Mouse (Mus musculus) liver, embryonic 15.5 days (tissue): ENCODE results near the gene Ube2k. TPM values are rescaled to one million over a fixed set of nuclear protein-coding genes. Genes with fewer than 3 reads are reported as not detected.
"Not testable (repeated sequence)": the region's sequence is repeated elsewhere in the genome, so short reads cannot be mapped to it uniquely, and the experiment has no call there.

Experiments
- ATAC-seq: fragments of 200-750 bp; cut with Nextera tagmentation; 2 replicates; pipeline ENCODE4 v1.8.0; 2017; ENCODE audit warnings: moderate number of reproducible peaks, mild to moderate bottlenecking, moderate library complexity; ENCODE audit not compliant: insufficient read depth
- H3K27ac ChIP-seq: fragments of 300-500 bp; sonication (generic); replicated peaks from 2 replicates; pipeline ENCODE4 v1.5.1; 2015; ENCODE audit warnings: mild to moderate bottlenecking, inconsistent platforms
- H3K27me3 ChIP-seq: fragments of 300-500 bp; sonication (generic); 2 replicates; pipeline ENCODE4 v1.6.1; 2015; ENCODE audit warnings: mild to moderate bottlenecking, inconsistent platforms
- H3K36me3 ChIP-seq: fragments of 300-500 bp; sonication (generic); replicated peaks from 2 replicates; pipeline ENCODE4 v1.6.1; 2015; ENCODE audit warnings: moderate library complexity, mild to moderate bottlenecking, inconsistent platforms
- H3K4me1 ChIP-seq: fragments of 300-500 bp; sonication (generic); replicated peaks from 2 replicates; pipeline ENCODE4 v1.6.1; 2015; ENCODE audit warnings: inconsistent platforms
- H3K4me2 ChIP-seq: fragments of 300-500 bp; sonication (generic); 2 replicates; pipeline ENCODE4 v1.6.1; 2015; ENCODE audit warnings: moderate library complexity, mild to moderate bottlenecking, inconsistent platforms
- H3K4me3 ChIP-seq: fragments of 300-500 bp; sonication (generic); replicated peaks from 2 replicates; pipeline ENCODE4 v1.5.1; 2015; ENCODE audit warnings: mild to moderate bottlenecking, inconsistent platforms
- H3K9ac ChIP-seq: fragments of 300-500 bp; sonication (generic); 2 replicates; pipeline ENCODE4 v1.6.1; 2015; ENCODE audit warnings: moderate library complexity, mild to moderate bottlenecking, inconsistent platforms
- H3K9me3 ChIP-seq: fragments of 300-500 bp; sonication (generic); replicated peaks from 2 replicates; pipeline ENCODE4 v1.6.1; 2016; ENCODE audit warnings: inconsistent platforms
- WGBS: fragments of 180-500 bp; shearing (Covaris S2); methylation state at CpG from one replicate; pipeline ENCODE4 v1.1.7; 2015; ENCODE audit warnings: mixed read lengths; ENCODE audit not compliant: insufficient replicate concordance; 5-methylcytosine and 5-hydroxymethylcytosine counted together
- polyA plus RNA-seq: library from polyadenylated mRNA; unstranded; fragments of >200 nt; fragmentation: Nextera tagmentation; extraction: Ambion mirVana; gene quantifications from 2 replicates; pipeline ENCODE4 v1.2.1, GENCODE M21; 2015

The Ube2k gene
- polyA plus RNA-seq, 1 experiment from 2014 or later = 81.5 TPM

DNA sequence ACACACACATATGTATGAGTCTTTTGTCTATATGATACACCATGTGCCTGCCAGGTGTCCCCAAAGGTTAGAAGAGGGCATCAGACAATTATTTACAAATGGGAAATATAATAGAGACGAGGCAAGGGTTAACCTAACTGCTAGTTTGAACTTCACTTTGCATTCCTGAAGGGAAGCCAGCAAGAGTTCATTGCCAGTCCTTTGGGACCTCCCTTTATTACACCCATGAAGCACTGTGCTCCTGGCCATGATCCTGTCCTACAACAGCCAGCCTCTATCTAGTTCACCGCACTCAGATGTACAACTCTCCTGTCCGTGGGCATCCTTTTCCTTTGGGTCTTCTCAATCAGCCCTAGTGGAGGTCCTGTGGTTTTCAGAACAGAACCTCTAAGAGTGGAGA lies 23.5 kb upstream of the Ube2k start:
- no peak overlapping the region for H3K9ac ChIP-seq
- no peaks in the 10 kb centered on the region for H3K9me3 ChIP-seq
- no peak overlapping the region for H3K27ac ChIP-seq
- no peak for ATAC-seq
- no peaks in the 10 kb centered on the region for H3K36me3 ChIP-seq
- no peaks in the 10 kb centered on the region for H3K4me1 ChIP-seq
- no peak overlapping the region for H3K4me3 ChIP-seq
- WGBS = 45% methylated on average over 3 of the region's 3 CpGs
- H3K27me3 ChIP-seq = 0 out of 2 replicates have a peak, but pooled peaks cover 3% of the 10 kb centered on the region
- no peak overlapping the region for H3K4me2 ChIP-seq

DNA sequence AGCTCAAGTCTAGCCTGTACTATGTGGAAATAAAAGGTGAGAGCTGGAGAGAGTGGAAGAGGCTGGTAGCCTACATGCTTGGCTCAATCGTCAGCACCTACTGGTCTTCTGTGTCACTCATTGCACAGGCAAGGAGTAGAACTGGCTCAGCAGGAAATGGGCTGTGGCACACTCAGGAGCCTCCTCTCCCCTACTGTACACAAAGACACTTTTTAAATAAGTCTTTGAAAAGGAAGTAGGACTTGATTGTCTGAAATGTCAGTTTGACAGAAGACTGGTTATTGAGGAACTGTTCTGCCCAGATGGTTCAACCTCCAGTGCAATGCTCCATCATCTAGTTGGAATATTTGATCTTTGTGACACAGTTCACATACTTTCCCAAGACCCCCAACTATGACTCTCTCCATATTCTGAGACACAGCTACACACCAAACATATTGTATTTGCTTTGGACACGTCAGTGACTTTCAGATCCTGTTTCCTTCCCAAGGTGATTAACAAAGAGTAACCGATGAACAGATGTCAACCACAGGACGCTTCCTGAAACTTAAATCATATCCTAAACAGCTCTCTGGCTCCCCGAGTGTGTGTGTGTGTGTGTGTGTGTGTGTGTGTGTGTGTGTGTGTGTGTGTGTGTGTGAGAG lies 22.3 kb upstream of the Ube2k start:
- Histone ChIP-seq H3K9me3 (no peaks in the 10 kb centered on the region), H3K4me3 (no peak overlapping the region), H3K9ac (no peak overlapping the region), H3K27me3 (0 out of 2 replicates have a peak, but pooled peaks cover 3% of the 10 kb centered on the region), H3K36me3 (no peaks in the 10 kb centered on the region), H3K27ac (no peak overlapping the region), H3K4me1 (no peaks in the 10 kb centered on the region), H3K4me2 (no peak overlapping the region)
- WGBS = 18% methylated on average over 5 of the region's 5 CpGs
- no peak for ATAC-seq

DNA sequence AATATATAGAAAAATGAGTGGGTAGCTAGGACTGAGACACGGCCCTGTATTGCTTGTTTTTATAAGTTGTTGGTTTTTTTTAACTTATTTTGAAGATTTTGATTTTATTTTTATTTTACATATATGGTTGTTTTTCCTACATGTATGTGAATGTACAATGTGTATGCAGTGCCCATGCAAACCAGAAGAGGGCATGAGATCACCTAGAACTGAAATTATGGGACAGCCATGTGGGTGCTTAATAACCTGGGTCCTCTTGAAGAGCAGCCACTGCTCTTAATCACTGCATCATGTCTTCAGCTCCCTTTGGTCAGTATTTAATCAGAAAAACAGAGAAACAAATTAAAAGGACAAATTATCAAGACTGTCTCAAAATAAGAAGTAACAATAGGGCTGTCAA lies 15.2 kb upstream of the Ube2k start:
- Histone ChIP-seq H3K9me3 (no peaks in the 10 kb centered on the region), H3K27me3 (no peaks in the 10 kb centered on the region), H3K4me1 (no peaks in the 10 kb centered on the region), H3K36me3 (no peaks in the 10 kb centered on the region), H3K27ac (no peak overlapping the region), H3K4me2 (no peak overlapping the region), H3K9ac (no peak overlapping the region), H3K4me3 (no peak overlapping the region)
- ATAC-seq = no peak
- 40% methylated on average over 1 of the region's 1 CpGs for WGBS

DNA sequence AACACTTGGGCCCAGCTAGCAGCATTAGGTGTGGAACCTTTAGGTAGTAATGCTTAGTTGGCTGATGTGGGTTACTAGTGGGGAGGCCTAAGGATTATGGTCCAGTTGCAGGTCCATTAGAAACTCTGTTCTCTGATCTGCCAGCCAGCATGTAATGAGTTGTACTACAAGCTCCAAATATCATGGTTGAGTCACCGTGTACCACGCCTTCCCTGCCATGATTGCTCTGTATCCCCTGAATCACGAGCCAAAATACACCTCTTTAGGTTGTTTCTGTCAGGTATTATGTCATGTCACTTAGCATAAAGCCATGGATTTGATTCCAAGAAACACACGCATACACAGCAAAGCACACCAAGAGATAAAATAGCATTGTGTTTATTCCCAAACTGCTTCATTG lies 12.2 kb upstream of the Ube2k start:
- Histone ChIP-seq H3K9ac (no peak overlapping the region), H3K4me1 (0 out of 2 replicates have a peak, but pooled peaks cover under 1% of the 10 kb centered on the region), H3K4me2 (no peak overlapping the region), H3K27ac (no peak overlapping the region), H3K4me3 (no peak overlapping the region), H3K27me3 (no peaks in the 10 kb centered on the region), H3K9me3 (no peaks in the 10 kb centered on the region), H3K36me3 (no peaks in the 10 kb centered on the region)
- no peak for ATAC-seq
- 61% methylated on average over 4 of the region's 4 CpGs for WGBS

DNA sequence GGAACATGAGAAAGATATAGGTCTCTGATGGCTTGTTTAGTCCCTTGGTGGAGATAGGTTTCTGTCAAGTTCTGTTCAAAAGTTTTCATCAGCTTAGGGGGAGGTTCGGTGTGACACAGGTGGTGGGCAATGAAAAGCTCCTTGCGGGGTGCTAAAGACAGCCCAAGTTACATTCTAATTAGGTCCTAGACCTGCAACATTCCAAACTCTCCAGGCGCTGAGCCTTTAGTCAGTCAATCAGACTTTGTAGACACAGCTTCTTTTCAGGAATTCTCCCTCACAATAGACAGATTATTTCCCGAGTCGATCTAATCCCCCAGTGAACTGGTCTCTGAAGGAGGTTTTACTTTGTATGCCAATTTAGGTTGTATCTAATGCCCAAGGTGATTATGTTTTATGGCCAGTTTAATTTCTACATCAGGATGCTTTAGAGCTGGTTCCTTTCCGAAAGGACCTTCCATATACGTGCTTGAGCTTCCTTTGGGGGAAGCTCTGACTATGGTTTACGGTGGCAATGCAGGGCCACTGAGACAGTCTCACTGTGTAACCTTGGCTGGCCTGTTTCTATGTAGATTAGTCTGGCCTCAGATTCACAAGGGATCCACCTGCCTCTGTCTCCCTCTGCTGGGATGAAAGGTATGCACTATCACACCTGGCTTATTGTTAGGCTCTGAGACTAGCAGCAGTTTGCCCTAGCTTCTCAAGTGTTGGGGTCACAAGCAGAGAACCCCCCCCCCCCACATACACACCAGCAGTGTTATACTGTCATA lies 11.2 kb upstream of the Ube2k start:
- Histone ChIP-seq H3K4me3 (no peak overlapping the region), H3K27ac (no peak overlapping the region), H3K9ac (no peak overlapping the region), H3K4me1 (peaks cover 6% of the 10 kb centered on the region; the same call in 1 of the 2 replicates), H3K4me2 (no peak overlapping the region), H3K36me3 (no peaks in the 10 kb centered on the region), H3K27me3 (no peaks in the 10 kb centered on the region), H3K9me3 (no peaks in the 10 kb centered on the region)
- no peak for ATAC-seq
- 43% methylated on average over 8 of the region's 8 CpGs for WGBS

DNA sequence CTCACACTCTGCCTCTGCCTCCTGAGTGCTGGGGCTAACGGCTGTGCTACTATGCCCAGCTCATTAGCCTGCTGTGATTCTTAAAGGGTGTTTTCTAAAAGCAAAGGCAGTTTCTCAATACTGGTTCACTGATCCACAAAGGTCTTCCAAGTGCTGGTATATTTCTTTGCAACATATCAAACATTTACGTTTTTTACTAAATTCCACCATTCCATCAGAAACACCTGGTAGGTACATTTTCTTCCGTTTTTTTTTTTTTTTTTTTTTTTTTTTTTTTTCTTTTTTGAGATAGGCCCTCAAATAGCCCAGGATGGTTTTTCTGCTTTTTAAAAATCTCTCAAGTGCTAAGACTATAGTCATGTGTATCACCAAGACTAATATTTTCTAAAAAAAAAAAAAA lies 5.8 kb upstream of the Ube2k start:
- ATAC-seq = no peak
- Histone ChIP-seq H3K27ac (no peak overlapping the region), H3K4me3 (no peak overlapping the region), H3K9me3 (no peaks in the 10 kb centered on the region), H3K4me2 (no peak overlapping the region), H3K27me3 (no peaks in the 10 kb centered on the region), H3K36me3 (no peaks in the 10 kb centered on the region), H3K4me1 (peaks cover 20% of the 10 kb centered on the region), H3K9ac (no peak overlapping the region)
- 56% methylated on average over 3 of the region's 3 CpGs for WGBS

DNA sequence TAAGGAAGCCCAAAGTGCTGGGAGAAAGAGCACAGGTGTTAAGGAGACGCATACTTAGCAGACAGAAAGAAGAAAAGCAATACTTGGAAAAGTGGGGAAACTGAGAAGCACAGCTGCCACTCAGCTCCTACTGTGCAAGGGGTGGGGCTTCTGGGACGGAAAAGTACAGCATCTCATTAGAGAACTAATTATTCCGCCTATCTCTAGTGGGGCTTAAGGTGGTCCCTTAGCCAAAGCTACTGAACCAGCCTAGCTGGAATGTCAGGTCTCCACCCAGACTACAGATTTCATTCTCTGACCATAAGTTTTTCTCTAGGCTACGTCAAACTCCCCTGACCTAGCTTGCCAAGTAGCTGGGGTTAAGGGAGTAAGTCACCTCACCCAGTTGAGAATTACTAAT lies 2.5 kb upstream of the Ube2k start:
- ATAC-seq = no peak
- Histone ChIP-seq H3K4me3 (no peak overlapping the region), H3K9me3 (no peaks in the 10 kb centered on the region), H3K4me1 (peaks cover 32% of the 10 kb centered on the region), H3K9ac (no peak overlapping the region), H3K4me2 (no peak overlapping the region), H3K36me3 (no peaks in the 10 kb centered on the region), H3K27me3 (no peaks in the 10 kb centered on the region), H3K27ac (no peak overlapping the region)
- WGBS = 72% methylated on average over 4 of the region's 4 CpGs

DNA sequence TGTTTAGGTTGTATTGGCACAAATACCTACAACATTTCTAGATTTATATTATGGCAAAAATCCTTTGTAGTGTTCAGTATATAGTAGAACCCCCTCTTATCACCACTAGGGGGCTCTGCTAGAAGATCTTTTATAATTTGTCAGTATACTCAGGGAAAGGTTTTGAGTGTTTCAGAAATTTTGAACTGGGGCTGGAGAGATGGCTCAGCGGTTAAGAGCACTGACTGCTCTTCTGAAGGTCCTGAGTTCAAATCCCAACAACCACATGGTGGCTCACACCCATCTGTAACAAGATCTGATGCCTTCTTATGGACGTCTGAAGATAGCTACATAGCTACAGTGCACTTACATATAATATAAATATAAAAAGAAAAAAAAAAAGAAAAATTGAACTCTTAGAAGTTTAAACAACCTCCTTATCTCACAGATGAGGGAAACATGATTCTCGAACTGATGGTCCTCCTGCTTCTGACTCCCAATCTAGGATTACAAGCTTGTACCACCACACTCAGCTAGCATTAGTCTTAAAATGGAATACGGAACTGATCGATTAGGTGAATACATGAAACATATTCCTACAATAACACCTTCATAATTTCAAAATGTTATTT lies 1.5 kb upstream of the Ube2k start:
- Histone ChIP-seq H3K27me3 (no peaks in the 10 kb centered on the region), H3K9ac (no peak overlapping the region), H3K27ac (peak overlapping the region; percentile 96; the same call in 1 of the 2 replicates), H3K4me2 (no peak overlapping the region), H3K36me3 (no peaks in the 10 kb centered on the region), H3K4me3 (no peak overlapping the region), H3K9me3 (no peaks in the 10 kb centered on the region), H3K4me1 (peaks cover 31% of the 10 kb centered on the region)
- no peak for ATAC-seq
- WGBS = 44% methylated on average over 5 of the region's 5 CpGs

DNA sequence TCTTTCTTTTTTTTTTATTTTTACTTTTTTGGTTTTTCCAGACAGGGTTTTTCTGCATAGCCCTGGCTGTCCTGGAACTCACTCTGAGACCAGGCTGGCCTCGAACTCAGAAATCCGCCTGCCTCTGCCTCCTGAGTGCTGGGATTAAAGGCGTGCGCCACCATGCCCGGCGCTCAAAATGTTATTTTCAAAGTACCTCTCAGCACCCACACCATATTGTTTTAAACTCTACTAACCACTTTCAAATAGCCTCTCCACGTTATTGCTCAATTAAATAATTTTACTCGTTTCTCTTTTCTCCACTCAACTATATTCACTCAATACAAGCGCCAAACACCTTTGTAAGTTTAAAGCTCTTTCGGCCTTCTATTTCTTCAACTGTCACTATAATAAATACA lies 966 bp upstream of the Ube2k start:
- ATAC-seq = not testable (repeated sequence)
- H3K4me3 ChIP-seq = peak overlapping the region; percentile 97
- WGBS = 68% methylated on average over 10 of the region's 10 CpGs

DNA sequence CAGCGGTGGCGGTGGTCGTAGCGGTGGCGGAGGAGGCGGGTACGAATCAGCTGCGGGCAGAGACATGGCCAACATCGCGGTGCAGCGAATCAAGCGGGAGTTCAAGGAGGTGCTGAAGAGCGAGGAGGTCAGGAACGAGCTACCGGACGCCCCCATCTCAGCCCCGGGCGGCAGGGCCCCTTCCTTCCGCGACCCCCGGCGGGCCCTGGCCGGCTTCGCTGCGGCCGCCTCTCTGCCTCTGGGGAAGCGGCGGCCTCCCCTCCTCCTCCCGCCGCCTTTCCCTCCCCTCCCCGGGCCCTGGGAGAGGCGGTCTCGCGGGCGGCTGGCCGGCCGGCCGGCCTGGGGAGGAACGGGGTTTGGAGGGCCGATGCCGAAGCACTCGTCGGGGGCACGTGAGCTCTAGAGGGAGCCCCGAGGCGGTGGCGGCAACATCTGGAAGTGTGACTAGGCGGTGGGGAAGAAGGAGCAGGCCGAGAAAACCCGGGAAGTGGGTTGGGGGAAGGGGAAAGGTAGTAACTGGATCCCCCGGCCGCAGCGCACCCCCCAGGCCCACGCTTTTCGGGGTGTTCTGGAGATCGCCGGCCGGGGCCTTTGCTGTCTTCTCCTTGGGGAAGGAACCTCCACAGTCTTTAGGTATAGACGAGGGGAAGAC lies 513 bp downstream of the Ube2k start:
- Histone ChIP-seq H3K4me2 (peak overlapping the region; percentile 88), H3K4me1 (peaks cover 36% of the 10 kb centered on the region), H3K9ac (peak overlapping the region; percentile 98), H3K36me3 (0 out of 2 replicates have a peak, but pooled peaks cover 10% of the 10 kb centered on the region), H3K27me3 (no peaks in the 10 kb centered on the region), H3K27ac (peak overlapping the region; percentile 96), H3K4me3 (peak overlapping the region; percentile 97), H3K9me3 (no peaks in the 10 kb centered on the region)
- WGBS = under 1% methylated on average over 59 of the region's 59 CpGs
- peak; percentile 72 for ATAC-seq

More for the DNA sequence above, 966 bp upstream of the Ube2k start:
- H3K27me3 ChIP-seq, H3K36me3 ChIP-seq, H3K9me3 ChIP-seq: not testable (repeated sequence)
- Histone ChIP-seq H3K4me2 (peak overlapping the region; percentile 88), H3K9ac (peak overlapping the region; percentile 98), H3K27ac (peak overlapping the region; percentile 96), H3K4me1 (peaks cover 33% of the 10 kb centered on the region)

DNA sequence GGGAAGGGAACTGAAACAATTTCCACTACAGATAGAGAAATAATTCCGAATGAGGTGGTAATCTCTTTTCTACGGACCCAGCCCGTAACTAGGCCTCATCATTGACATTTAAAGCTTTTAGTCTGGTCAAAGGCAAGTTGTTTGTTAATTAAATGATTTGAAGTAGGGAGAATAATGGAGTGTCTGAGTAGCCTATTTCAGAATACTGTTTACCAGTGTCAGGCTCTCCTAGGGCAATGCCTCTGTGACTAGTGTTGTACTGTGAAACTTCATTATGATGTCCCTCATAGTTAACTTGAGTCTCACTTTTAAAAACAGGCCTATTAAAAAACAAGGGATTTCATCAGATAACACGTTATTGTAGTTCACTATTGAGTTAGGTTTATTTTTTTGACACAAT lies 1.1 kb downstream of the Ube2k start:
- 0% methylated on average over 4 of the region's 4 CpGs for WGBS
- Histone ChIP-seq H3K4me2 (peak overlapping the region; percentile 88), H3K4me3 (peak overlapping the region; percentile 97), H3K27ac (peak overlapping the region; percentile 96), H3K9me3 (no peaks in the 10 kb centered on the region), H3K36me3 (0 out of 2 replicates have a peak, but pooled peaks cover 13% of the 10 kb centered on the region), H3K4me1 (peaks cover 36% of the 10 kb centered on the region), H3K9ac (peak overlapping the region; percentile 98), H3K27me3 (no peaks in the 10 kb centered on the region)
- ATAC-seq = no peak
